Mouse (Mus musculus) lung, adult 2 months (tissue): ENCODE data around the gene Srd5a3.

Experiments
- CTCF ChIP-seq: fragments of 200-500 bp; IDR thresholded peaks from 2 replicates; pipeline ENCODE4 v1.5.1; 2011; ENCODE audit warnings: mild to moderate bottlenecking, low read length, control low read depth; ENCODE audit not compliant: insufficient read depth
- POLR2A ChIP-seq: fragments of 200-500 bp; IDR thresholded peaks from 2 replicates; pipeline ENCODE4 v1.6.1; 2011; ENCODE audit warnings: low read depth, mild to moderate bottlenecking, control low read depth, low read length, borderline replicate concordance; ENCODE audit errors: extremely low read depth

- no peak for TF ChIP-seq CTCF
- no peak for TF ChIP-seq POLR2A
Measured at GRCm38 (mm10) chr5:76140730-76141066, 627 bp downstream of the Srd5a3 start.
